Mouse (Mus musculus): ENCODE measurements around the gene Txlng. TPM values are rescaled to one million over a fixed set of nuclear protein-coding genes. Genes with fewer than 3 reads are reported as not detected.
A peak's percentile ranks its signal among the peaks of the same experiment; 100 is the strongest.

Gene Txlng
- polyA plus RNA-seq, 1 experiment from 2014 or later, result 20.3 TPM

- no peaks in the 10 kb centered on the region for H3K9me3 ChIP-seq (ENCODE audit: control insufficient read depth, low read length)
- 94% methylated on average over 2 of the region's 2 CpGs for WGBS
- no peak overlapping the region for H3K4me3 ChIP-seq (ENCODE audit: low read depth, low read length)
- DNase-seq (ENCODE audit: low spot score) (no peak), ATAC-seq (ENCODE audit: low FRiP score) (no peak)
- H3K27me3 ChIP-seq (ENCODE audit: control insufficient read depth, insufficient read depth, low read length), result 0 out of 2 replicates have a peak, but pooled peaks cover 2% of the 10 kb centered on the region
- H3K27ac ChIP-seq (ENCODE audit: low read depth, low read length), result no peak overlapping the region
- no peak overlapping the region for H3K9ac ChIP-seq (ENCODE audit: low read depth, low read length)
- no peaks in the 10 kb centered on the region for H3K36me3 ChIP-seq (ENCODE audit: control insufficient read depth, insufficient read depth, low read length)
- no peak overlapping the region for H3K4me2 ChIP-seq (replicated peaks; ENCODE audit: low read depth, low read length)
- no peaks in the 10 kb centered on the region for H3K4me1 ChIP-seq (replicated peaks; ENCODE audit: control insufficient read depth, insufficient read depth, low read length)
Measured at GRCm38 (mm10) chrX:162752418-162752817, 76.8 kb downstream of the Txlng start.

DNA sequence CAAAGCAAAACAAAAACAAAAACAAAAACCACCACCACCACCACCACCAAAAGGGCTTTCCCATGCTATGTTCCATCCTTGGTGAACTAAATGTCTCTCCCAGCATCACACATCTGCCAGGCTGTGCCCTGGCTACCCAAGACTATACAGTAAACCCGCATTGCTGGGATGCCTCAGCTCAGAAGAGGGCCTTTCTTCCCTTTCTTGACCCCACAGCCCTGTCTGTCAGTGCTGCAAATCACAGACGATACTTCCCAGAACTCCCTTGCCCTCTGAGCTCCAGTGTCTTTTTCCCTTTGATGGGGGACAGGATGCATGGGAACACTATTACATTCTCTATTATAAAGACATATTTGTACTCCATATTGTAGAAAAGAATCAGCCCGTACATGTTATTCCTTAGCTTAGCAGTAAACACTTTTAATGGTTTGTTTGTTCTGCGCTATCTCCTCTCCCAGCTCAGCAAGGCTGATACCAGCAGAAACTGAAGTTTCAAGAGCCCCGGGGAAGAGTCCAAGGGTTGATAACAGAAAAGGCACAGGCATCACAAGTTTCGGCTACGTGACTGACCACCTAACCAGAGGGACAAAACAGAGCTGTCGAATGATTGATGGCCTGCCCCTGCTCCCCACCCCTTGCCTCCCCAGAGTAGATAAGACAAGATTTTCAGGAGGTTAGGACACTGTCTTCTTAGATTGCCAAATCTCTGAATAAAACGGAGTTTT lies 80.4 kb downstream of the Txlng start:
- no peaks in the 10 kb centered on the region for H3K4me1 ChIP-seq (replicated peaks; ENCODE audit: control insufficient read depth, insufficient read depth, low read length)
- ATAC-seq (ENCODE audit: low FRiP score) (no peak), DNase-seq (ENCODE audit: low spot score) (no peak)
- no peaks in the 10 kb centered on the region for H3K36me3 ChIP-seq (ENCODE audit: control insufficient read depth, insufficient read depth, low read length)
- no peaks in the 10 kb centered on the region for H3K9me3 ChIP-seq (ENCODE audit: control insufficient read depth, low read length)
- H3K4me2 ChIP-seq (replicated peaks; ENCODE audit: low read depth, low read length), result no peak overlapping the region
- no peak overlapping the region for H3K4me3 ChIP-seq (ENCODE audit: low read depth, low read length)
- no peak overlapping the region for H3K27ac ChIP-seq (ENCODE audit: low read depth, low read length)
- H3K9ac ChIP-seq (ENCODE audit: low read depth, low read length), result no peak overlapping the region
- WGBS, result 47% methylated on average over 9 of the region's 9 CpGs
- H3K27me3 ChIP-seq (ENCODE audit: control insufficient read depth, insufficient read depth, low read length), result 0 out of 2 replicates have a peak, but pooled peaks cover 2% of the 10 kb centered on the region

DNA sequence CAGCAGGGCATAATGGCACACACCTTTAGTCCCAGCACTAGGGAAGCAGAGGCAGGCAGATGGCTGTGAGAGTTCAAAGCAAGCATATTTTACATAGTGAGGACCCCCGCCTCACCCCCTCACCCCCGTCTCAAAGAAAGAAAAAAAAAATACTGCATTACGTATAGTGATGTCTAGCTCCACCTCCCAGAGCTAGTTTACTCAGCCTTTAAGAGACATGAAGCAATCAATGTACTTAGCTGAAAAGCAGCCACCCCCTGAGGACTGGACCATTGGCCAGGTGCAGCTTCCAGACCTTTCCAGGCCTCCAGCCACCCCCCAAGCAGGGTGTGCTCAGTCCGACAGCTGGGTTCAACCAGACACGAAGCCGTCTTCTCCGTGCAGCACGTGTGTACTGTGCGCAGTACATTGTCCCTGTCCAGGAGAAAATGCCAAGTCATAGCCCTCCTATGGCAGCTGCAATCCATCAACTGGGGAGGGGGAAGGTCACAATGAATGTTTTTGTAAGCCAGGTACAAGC lies 93.1 kb downstream of the Txlng start:
- no peak overlapping the region for H3K9ac ChIP-seq (ENCODE audit: low read depth, low read length)
- no peak overlapping the region for H3K27ac ChIP-seq (ENCODE audit: low read depth, low read length)

GRCm38 (mm10) chrX:162734997-162735929 lies 94.0 kb downstream of the Txlng start:
- peak overlapping the region; percentile 32 for H3K4me3 ChIP-seq (ENCODE audit: low read depth, low read length)
- no peaks in the 10 kb centered on the region for H3K9me3 ChIP-seq (ENCODE audit: control insufficient read depth, low read length)
- no peaks in the 10 kb centered on the region for H3K4me1 ChIP-seq (replicated peaks; ENCODE audit: control insufficient read depth, insufficient read depth, low read length)
- 25% methylated on average over 25 of the region's 25 CpGs for WGBS
- peak overlapping the region; percentile 43 for H3K4me2 ChIP-seq (replicated peaks; ENCODE audit: low read depth, low read length)
- ATAC-seq (ENCODE audit: low FRiP score) (peak; percentile 88), DNase-seq (ENCODE audit: low spot score) (peak; percentile 67)
- peak overlapping the region; percentile 37 for H3K9ac ChIP-seq (ENCODE audit: low read depth, low read length)
- peak overlapping the region; percentile 51; the same call in 1 of the 2 replicates for H3K27ac ChIP-seq (ENCODE audit: low read depth, low read length)
- H3K27me3 ChIP-seq (ENCODE audit: control insufficient read depth, insufficient read depth, low read length), result no peaks in the 10 kb centered on the region
- no peaks in the 10 kb centered on the region for H3K36me3 ChIP-seq (ENCODE audit: control insufficient read depth, insufficient read depth, low read length)

More for the DNA sequence above, 93.1 kb downstream of the Txlng start:
- Histone ChIP-seq H3K4me3 (ENCODE audit: low read depth, low read length) (no peak overlapping the region), H3K9me3 (ENCODE audit: control insufficient read depth, low read length) (no peaks in the 10 kb centered on the region), H3K27me3 (ENCODE audit: control insufficient read depth, insufficient read depth, low read length) (no peaks in the 10 kb centered on the region), H3K4me2 (replicated peaks; ENCODE audit: low read depth, low read length) (peak overlapping the region; percentile 43), H3K4me1 (replicated peaks; ENCODE audit: control insufficient read depth, insufficient read depth, low read length) (no peaks in the 10 kb centered on the region), H3K36me3 (ENCODE audit: control insufficient read depth, insufficient read depth, low read length) (no peaks in the 10 kb centered on the region)
- ATAC-seq (ENCODE audit: low FRiP score) (peak; percentile 50), DNase-seq (ENCODE audit: low spot score) (no peak)
- WGBS, result 46% methylated on average over 9 of the region's 9 CpGs

- no peak overlapping the region for H3K9ac ChIP-seq (ENCODE audit: low read depth, low read length)
- 95% methylated on average over 4 of the region's 4 CpGs for WGBS
- H3K27me3 ChIP-seq (ENCODE audit: control insufficient read depth, insufficient read depth, low read length), result no peaks in the 10 kb centered on the region
- no peak overlapping the region for H3K4me2 ChIP-seq (replicated peaks; ENCODE audit: low read depth, low read length)
- no peaks in the 10 kb centered on the region for H3K4me1 ChIP-seq (replicated peaks; ENCODE audit: control insufficient read depth, insufficient read depth, low read length)
- ATAC-seq (ENCODE audit: low FRiP score) (no peak), DNase-seq (ENCODE audit: low spot score) (no peak)
- no peaks in the 10 kb centered on the region for H3K36me3 ChIP-seq (ENCODE audit: control insufficient read depth, insufficient read depth, low read length)
- H3K27ac ChIP-seq (ENCODE audit: low read depth, low read length), result no peak overlapping the region
- H3K4me3 ChIP-seq (ENCODE audit: low read depth, low read length), result no peak overlapping the region
- H3K9me3 ChIP-seq (ENCODE audit: control insufficient read depth, low read length), result no peaks in the 10 kb centered on the region
Measured at GRCm38 (mm10) chrX:162730031-162730430, 99.2 kb downstream of the Txlng start.

MicroRNA genes within 50 kb of the gene (microRNA counts, 519-probe panel; counts per million panel counts)
- not detected for microRNA mmu-miR-3473

Other genes with a start within 250 kb of the Txlng start
- 0.82 and 1.1 TPM in 2 replicates for gene Reps2, start 185.8 kb downstream of the Txlng start, polyA plus RNA-seq (2014; fragmentation: Nextera tagmentation; extraction: Ambion mirVana)
- 318 and 333 TPM in 2 replicates for gene Rbbp7, start 69.1 kb downstream of the Txlng start, polyA plus RNA-seq (2014; fragmentation: Nextera tagmentation; extraction: Ambion mirVana)
- 35.7 and 40.1 TPM in 2 replicates for gene Syap1, start 59.0 kb upstream of the Txlng start, polyA plus RNA-seq (2014; fragmentation: Nextera tagmentation; extraction: Ambion mirVana)
- 87.6 and 91.8 TPM in 2 replicates for gene Ctps2, start 71.8 kb upstream of the Txlng start, polyA plus RNA-seq (2014; fragmentation: Nextera tagmentation; extraction: Ambion mirVana)
- gene S100g, start 135.1 kb upstream of the Txlng start, polyA plus RNA-seq (2014; fragmentation: Nextera tagmentation; extraction: Ambion mirVana), result 0.47 TPM in 1 of 2 replicates, not detected in the other